Mouse (Mus musculus) heart, adult 2 months (tissue): ENCODE data around the gene Map2k2.

Source experiments
- CTCF ChIP-seq: fragments of 200-600 bp; IDR thresholded peaks from 2 replicates; pipeline ENCODE4 v1.8.1; 2022; ENCODE audit warnings: antibody characterized with exemption, mild to moderate bottlenecking, moderate library complexity
- EP300 ChIP-seq: fragments of 200-500 bp; IDR thresholded peaks from 2 replicates; pipeline ENCODE4 v1.6.1; 2011; ENCODE audit warnings: low read depth, low read length, control low read depth; ENCODE audit not compliant: insufficient read depth
- POLR2A ChIP-seq: fragments of 200-500 bp; IDR thresholded peaks from 2 replicates; pipeline ENCODE4 v1.6.1; 2011; ENCODE audit warnings: mild to moderate bottlenecking, low read depth, low read length, control low read depth; ENCODE audit not compliant: insufficient read depth

DNA sequence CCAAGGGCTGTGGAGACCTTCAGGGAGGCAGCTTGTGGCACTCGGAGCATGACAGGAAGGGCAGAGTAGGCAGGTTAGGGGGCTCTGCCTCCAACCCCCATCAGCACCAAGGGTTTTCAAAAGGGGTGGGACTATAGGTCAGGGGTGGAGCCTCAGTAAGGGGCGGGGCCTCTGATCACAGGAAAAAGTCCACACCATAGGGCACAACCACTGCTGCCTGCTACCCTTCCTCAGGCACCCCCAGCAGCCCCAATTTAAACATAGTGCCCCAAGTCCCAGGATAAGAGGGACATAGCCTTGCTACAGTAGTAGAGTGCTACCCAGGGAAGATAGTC is 56.6 kb downstream of the Map2k2 start:
- TF ChIP-seq CTCF (no peak), EP300 (no peak), POLR2A (no peak)
